Mouse (Mus musculus) heart, embryonic 14.5 days (tissue): ENCODE measurements around the gene Sertm1. TPM values are rescaled to one million over a fixed set of nuclear protein-coding genes. Genes with fewer than 3 reads are reported as not detected.

Experiments used
- ATAC-seq: fragments of 200-750 bp; cut with Nextera tagmentation; 2 replicates; pipeline ENCODE4 v1.8.0; 2017; ENCODE audit warnings: low read depth, moderate TSS enrichment; ENCODE audit not compliant: insufficient number of reproducible peaks, insufficient read depth, low FRiP score
- H3K27ac ChIP-seq, 2 experiments: fragments of 200-500 bp in 1 of 2; fragments of 300-500 bp in 1 of 2; sonication (generic) in 1 of 2; replicated peaks in 1 of 2; 2 replicates each; pipeline ENCODE4 v1.5.1; 2012 to 2014; ENCODE audit warnings: low read depth in 2 of 2, low read length in 2 of 2, control low read depth in 1 of 2, mild to moderate bottlenecking in 1 of 2, mixed read lengths in 1 of 2; ENCODE audit not compliant: control insufficient read depth in 1 of 2, insufficient read depth in 1 of 2
- H3K27me3 ChIP-seq: fragments of 300-500 bp; sonication (generic); 2 replicates; pipeline ENCODE4 v1.6.1; 2014; ENCODE audit warnings: mild to moderate bottlenecking, low read length, control low read depth; ENCODE audit not compliant: control insufficient read depth, insufficient read depth
- H3K36me3 ChIP-seq: fragments of 300-500 bp; sonication (generic); 2 replicates; pipeline ENCODE4 v1.6.1; 2014; ENCODE audit warnings: mild to moderate bottlenecking, control low read depth, low read length, mixed read lengths; ENCODE audit not compliant: control insufficient read depth, insufficient read depth
- H3K4me1 ChIP-seq, 2 experiments: fragments of 200-500 bp in 1 of 2; fragments of 300-500 bp in 1 of 2; sonication (generic) in 1 of 2; 2 replicates each; pipeline ENCODE4 v1.6.1; 2012 to 2014; ENCODE audit warnings: low read length in 2 of 2, control low read depth in 1 of 2, mixed read lengths in 1 of 2; ENCODE audit not compliant: control insufficient read depth in 2 of 2, insufficient read depth in 2 of 2
- H3K4me2 ChIP-seq: fragments of 300-500 bp; sonication (generic); 2 replicates; pipeline ENCODE4 v1.6.1; 2014; ENCODE audit warnings: mild to moderate bottlenecking, low read length
- H3K4me3 ChIP-seq, 2 experiments: fragments of 200-500 bp in 1 of 2; fragments of 300-500 bp in 1 of 2; sonication (generic) in 1 of 2; 2 replicates each; pipeline ENCODE4 v1.5.1; 2012 to 2014; ENCODE audit warnings: low read length in 2 of 2, mild to moderate bottlenecking in 2 of 2, control low read depth in 1 of 2, low read depth in 1 of 2, moderate library complexity in 1 of 2; ENCODE audit not compliant: control insufficient read depth in 1 of 2, insufficient read depth in 1 of 2
- H3K9ac ChIP-seq: fragments of 300-500 bp; sonication (generic); 2 replicates; pipeline ENCODE4 v1.6.1; 2014; ENCODE audit warnings: mild to moderate bottlenecking, low read length
- H3K9me3 ChIP-seq: fragments of 300-500 bp; sonication (generic); 2 replicates; pipeline ENCODE4 v1.6.1; 2016; ENCODE audit warnings: low read length, control low read depth; ENCODE audit not compliant: control insufficient read depth
- WGBS: fragments of 180-500 bp; shearing (Covaris S2); extraction: QIAGEN DNeasy Blood & Tissue Kit; methylation state at CpG from one replicate; pipeline ENCODE4 v1.1.7; 2014; 5-methylcytosine and 5-hydroxymethylcytosine counted together
- polyA plus RNA-seq: library from polyadenylated mRNA; unstranded; fragments of >200 nt; fragmentation: Nextera tagmentation; extraction: Ambion mirVana; gene quantifications from 2 replicates; pipeline ENCODE4 v1.2.1, GENCODE M21; 2014

The Sertm1 gene
- 0.15 and 0.24 TPM in 2 replicates for polyA plus RNA-seq

DNA sequence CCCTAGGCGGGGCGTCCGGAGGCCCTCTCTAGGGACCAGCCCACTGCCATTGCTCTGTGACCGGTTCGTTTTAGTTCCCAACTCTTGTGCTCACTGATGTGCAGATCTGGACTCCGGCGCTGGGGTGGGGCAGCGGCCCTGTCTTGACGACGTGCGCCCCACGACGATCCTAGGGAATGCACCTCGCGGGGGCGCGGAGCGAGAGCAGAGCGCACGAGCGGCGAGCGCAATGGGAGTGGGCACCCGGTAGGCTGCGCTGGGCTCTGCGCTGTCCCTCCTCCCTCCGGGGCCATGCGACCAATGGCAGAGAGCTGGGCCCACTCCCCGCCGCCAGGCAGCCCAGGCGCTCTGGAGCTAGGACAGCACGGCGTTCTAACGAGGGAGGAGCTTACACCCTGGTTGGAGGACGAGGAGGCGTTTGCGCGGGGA lies at the start of gene Sertm1:
Sertm1 (minus strand) TSS at position 245 of the 429 bp plus-strand sequence.
- Histone ChIP-seq H3K4me1 (no peaks in the 10 kb centered on the region), H3K27ac (no peak within 1 kb of the TSS), H3K4me3 (peak within 1 kb of the TSS; percentile 59 to 60), H3K9me3 (no peaks in the 10 kb centered on the region), H3K9ac (peak within 1 kb of the TSS; percentile 58), H3K36me3 (no peaks in the 10 kb centered on the region), H3K4me2 (peak within 1 kb of the TSS; percentile 86), H3K27me3 (peaks cover 39% of the 10 kb centered on the region)
- peak; percentile 90 for ATAC-seq
- WGBS: under 1% methylated on average over 35 of the region's 38 CpGs

DNA sequence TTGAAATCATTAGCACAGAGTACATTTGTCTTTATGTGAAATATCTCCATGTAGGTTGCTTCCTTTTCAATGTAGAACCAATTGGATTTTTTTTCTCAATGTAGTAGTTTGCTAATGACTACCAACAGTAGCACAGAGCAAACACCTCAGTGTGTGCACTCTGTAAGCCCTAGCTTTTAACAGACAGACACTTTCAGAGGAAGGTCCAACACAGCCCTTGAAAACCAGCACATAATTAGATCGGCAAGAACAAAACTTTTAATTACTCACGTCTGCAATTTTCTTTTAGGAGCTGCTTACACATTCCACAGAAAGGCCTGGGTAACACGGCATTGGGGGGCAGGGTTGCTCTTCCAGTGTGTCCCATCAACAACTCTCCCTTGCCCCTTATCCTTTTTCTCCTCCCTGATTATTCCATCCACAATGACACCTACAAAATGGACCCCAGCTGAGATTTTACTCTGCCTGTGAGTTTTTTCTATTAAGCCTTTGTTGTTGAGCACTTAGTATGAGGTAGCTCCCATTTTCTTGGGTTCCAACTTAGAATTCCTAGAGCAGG lies 49.3 kb upstream of the Sertm1 start:
- H3K9me3 ChIP-seq: no peaks in the 10 kb centered on the region

DNA sequence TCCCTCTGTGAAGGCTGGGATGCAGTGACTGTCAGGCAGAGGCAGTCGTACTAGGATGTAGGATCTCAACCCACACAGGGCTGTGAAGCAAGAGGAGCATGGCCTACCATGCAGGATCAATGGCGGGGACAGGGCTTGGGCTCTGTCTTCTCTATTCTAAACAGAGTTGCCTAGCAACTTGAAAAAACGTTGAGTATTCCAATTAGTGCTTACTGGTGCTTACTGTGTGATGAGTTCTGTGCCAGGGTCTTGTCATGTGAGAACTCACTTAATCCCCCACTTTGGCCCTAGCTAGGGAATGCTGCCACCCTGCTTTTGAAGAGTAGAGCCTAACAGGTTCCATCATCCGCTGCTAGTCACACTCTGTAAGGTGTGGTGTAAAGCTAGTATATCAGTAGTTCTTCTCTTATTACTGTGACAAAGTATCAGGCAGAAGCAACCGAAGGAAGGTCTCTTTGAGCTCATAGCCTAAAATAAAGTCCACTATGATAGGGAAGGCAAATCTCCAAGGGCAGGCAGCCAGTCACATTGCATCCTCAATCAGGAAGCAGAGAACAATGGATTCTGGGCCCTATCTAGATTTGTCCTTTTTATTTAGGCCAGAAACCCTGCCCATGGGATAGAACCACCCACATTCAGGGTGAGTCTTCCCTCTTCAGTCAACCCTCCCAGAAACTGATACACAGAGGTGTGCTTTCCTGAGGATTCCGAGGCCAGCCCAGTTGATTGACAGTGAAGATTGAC lies 27.6 kb upstream of the Sertm1 start:
- 63% methylated on average over 6 of the region's 6 CpGs for WGBS
- Histone ChIP-seq H3K4me3 (no peak overlapping the region), H3K4me2 (no peak overlapping the region)

More for the DNA sequence above, 49.3 kb upstream of the Sertm1 start:
- H3K4me2 ChIP-seq: no peak overlapping the region
- H3K36me3 ChIP-seq: no peaks in the 10 kb centered on the region
- 66% methylated on average over 3 of the region's 3 CpGs for WGBS
- H3K4me3 ChIP-seq: no peak overlapping the region
- ATAC-seq: no peak
- no peak overlapping the region for H3K9ac ChIP-seq
- no peaks in the 10 kb centered on the region for H3K27me3 ChIP-seq
- no peaks in the 10 kb centered on the region for H3K4me1 ChIP-seq
- no peak overlapping the region for H3K27ac ChIP-seq

DNA sequence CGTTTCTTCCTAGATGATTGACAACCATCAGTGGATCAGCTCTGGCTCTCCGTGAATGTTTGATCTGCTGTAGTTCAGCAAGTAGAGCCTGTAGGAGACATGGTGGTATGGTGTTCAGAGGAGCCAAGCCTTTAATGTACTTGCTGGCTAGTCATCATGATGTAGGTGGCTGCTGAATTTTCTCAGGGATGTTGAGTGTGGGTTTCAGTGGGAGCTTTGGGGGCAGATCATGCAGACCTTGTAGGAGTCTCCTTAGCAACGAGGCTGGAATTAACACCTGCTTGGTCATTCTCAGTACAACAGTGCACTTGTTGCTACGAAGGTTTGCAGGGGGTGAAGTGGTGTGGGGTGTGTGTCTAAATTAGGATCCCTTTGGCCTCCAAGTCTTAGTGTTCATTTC lies 18.8 kb upstream of the Sertm1 start:
- no peak for ATAC-seq
- WGBS: 75% methylated on average over 4 of the region's 4 CpGs
- Histone ChIP-seq H3K4me3 (no peak overlapping the region), H3K9me3 (no peaks in the 10 kb centered on the region), H3K4me1 (no peaks in the 10 kb centered on the region), H3K36me3 (no peaks in the 10 kb centered on the region), H3K27me3 (no peaks in the 10 kb centered on the region), H3K27ac (no peak overlapping the region), H3K9ac (no peak overlapping the region), H3K4me2 (no peak overlapping the region)

More for the DNA sequence above, 27.6 kb upstream of the Sertm1 start:
- Histone ChIP-seq H3K27me3 (no peaks in the 10 kb centered on the region), H3K4me1 (no peaks in the 10 kb centered on the region), H3K27ac (no peak overlapping the region), H3K36me3 (no peaks in the 10 kb centered on the region), H3K9ac (no peak overlapping the region), H3K9me3 (no peaks in the 10 kb centered on the region)
- ATAC-seq: no peak

DNA sequence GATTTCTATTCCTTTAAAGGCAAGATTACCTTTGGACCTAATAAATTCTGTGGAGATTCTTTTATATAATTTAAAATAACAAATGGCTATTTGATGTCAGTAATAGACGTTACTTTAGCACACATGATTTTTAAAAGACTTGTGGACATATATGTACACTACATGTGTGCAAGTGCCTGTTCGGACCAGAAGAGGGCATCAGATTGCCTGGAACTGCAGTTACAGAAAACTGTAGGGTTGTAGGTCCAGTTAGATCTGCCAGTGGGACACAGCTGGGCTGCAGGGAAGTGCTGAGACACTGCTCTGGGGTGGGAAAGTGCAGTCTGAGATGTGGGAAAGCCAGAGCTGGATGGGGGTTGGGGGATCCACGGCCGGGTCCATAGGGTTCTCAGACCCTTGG lies 16.9 kb upstream of the Sertm1 start:
- WGBS: 86% methylated on average over 4 of the region's 4 CpGs
- ATAC-seq: no peak
- no peaks in the 10 kb centered on the region for H3K36me3 ChIP-seq
- no peaks in the 10 kb centered on the region for H3K4me1 ChIP-seq
- no peaks in the 10 kb centered on the region for H3K9me3 ChIP-seq
- H3K4me2 ChIP-seq: no peak overlapping the region
- H3K4me3 ChIP-seq: no peak overlapping the region
- H3K9ac ChIP-seq: no peak overlapping the region
- no peaks in the 10 kb centered on the region for H3K27me3 ChIP-seq
- no peak overlapping the region for H3K27ac ChIP-seq

DNA sequence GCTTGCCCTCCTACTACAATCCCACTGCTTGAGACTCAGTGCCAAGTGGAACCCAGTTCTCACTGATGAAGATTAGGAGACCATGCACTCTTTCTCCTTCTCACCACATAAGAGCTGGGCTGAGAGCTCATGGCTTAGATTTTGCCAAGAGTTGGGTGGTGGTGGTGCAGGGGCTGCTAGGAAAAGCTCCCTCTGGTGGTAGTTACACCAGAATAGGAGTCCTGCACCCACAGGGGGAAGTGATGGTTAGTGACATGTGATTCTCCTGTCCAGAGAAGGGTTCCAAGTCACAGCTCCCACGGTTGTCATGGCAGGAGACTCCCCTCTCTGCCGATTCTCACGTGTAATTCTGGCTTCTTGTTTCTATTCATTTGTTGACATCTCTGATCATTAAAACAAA lies 4.7 kb upstream of the Sertm1 start:
- H3K27ac ChIP-seq: no peak overlapping the region
- no peak overlapping the region for H3K4me3 ChIP-seq
- H3K9ac ChIP-seq: no peak overlapping the region
- H3K4me2 ChIP-seq: no peak overlapping the region
- H3K9me3 ChIP-seq: no peaks in the 10 kb centered on the region
- no peaks in the 10 kb centered on the region for H3K36me3 ChIP-seq
- 69% methylated on average over 3 of the region's 3 CpGs for WGBS
- no peaks in the 10 kb centered on the region for H3K4me1 ChIP-seq
- ATAC-seq: no peak
- peaks cover 18% of the 10 kb centered on the region for H3K27me3 ChIP-seq

DNA sequence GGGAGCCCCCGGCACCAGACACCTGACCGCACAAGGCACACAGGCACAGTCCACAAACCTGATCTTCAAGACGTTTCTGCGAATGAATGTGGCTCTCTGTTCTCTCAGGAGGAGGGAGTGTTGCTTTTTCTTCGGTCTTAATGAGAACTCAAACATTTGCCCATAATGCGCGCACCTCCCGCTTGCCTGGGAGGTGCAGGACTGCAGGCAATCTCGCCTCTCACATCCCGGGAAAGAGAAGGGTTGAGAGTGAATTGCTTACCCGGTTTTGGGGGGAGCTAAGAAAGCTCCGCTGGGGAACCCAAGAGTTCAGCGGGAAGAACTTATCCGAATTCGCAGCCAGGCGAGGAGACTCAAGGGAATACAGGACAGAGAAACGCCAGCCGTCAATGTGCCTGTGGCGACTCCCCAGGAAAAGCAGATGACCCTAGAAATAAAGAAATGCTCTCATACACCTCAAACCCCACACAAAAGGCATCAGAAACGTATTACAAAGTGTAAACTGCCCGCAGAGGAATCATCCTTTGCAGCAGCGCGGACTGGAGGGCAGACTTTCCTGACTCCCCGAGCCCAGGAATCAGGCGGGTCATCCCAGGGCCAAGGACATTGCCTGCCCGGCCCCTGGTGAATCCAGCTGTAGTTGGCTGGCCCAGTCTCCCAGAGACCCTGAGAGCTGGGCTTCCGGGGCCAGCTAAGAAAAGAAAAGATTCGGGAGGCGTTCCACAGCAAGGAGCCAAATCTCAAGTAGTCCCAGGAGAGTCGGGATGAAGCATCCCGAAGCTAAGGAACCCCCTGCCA lies 643 bp downstream of the Sertm1 start:
- 4% methylated on average over 31 of the region's 31 CpGs for WGBS

More for the DNA sequence above, 643 bp downstream of the Sertm1 start:
- Histone ChIP-seq H3K27ac (no peak overlapping the region), H3K4me3 (peak overlapping the region; percentile 59 to 60), H3K36me3 (no peaks in the 10 kb centered on the region), H3K27me3 (peaks cover 39% of the 10 kb centered on the region), H3K9ac (peak overlapping the region; percentile 58), H3K4me2 (peak overlapping the region; percentile 86), H3K9me3 (no peaks in the 10 kb centered on the region), H3K4me1 (no peaks in the 10 kb centered on the region)
- ATAC-seq: no peak
